ENCODE assay signal across 8 mouse cellular contexts in genomic region chr3:100488251-100489132, GRCm38 (mm10). TPM values are rescaled to one million over a fixed set of nuclear protein-coding genes. Genes with fewer than 3 reads are reported as not detected.
DNase-seq lines count a peak whose midpoint lies in the region; ATAC-seq and TF ChIP-seq lines count a peak whose summit lies in the region.

No protein-coding gene starts in this region.

- no peak for TF ChIP-seq CTCF in cerebellum, adult 2 months (IDR thresholded peaks at IDR 0.05; ENCODE audit: borderline replicate concordance, insufficient read depth, low read depth, low read length)
- no peak for TF ChIP-seq CTCF in spleen, adult 2 months (IDR thresholded peaks at IDR 0.05; ENCODE audit: extremely low read depth, insufficient read depth, insufficient read length, insufficient replicate concordance)

- DNase-seq in cerebellum, adult 2 months: peak; percentile 32 to 45
- DNase-seq in embryo, embryonic 10 days (ENCODE audit: low spot score): peak; percentile 55
- DNase-seq in gastrocnemius, postnatal 25 days: peak; percentile 73
- peak; percentile 50 to 51 for DNase-seq in spleen, adult 2 months (ENCODE audit: low read depth in 1 of 2, low spot score in 2 of 2)

- H3K4me3 ChIP-seq in cerebellum, adult 2 months (replicated peaks; ENCODE audit: insufficient read depth, low read depth, low read length): peak overlapping the region; percentile 53
- H3K4me3 ChIP-seq in limb, embryonic 12.5 days (replicated peaks): peak overlapping the region; percentile 66
- H3K4me3 ChIP-seq in midbrain, embryonic 12.5 days: peak overlapping the region; percentile 69
- peak overlapping the region; percentile 91 for H3K4me3 ChIP-seq in spleen, adult 2 months (ENCODE audit: extremely low read depth, insufficient read depth, insufficient read length)

- H3K36me3 ChIP-seq in limb, embryonic 12.5 days: no peaks in the 10 kb centered on the region
- no peaks in the 10 kb centered on the region for H3K36me3 ChIP-seq in midbrain, embryonic 12.5 days
- no peaks in the 10 kb centered on the region for H3K36me3 ChIP-seq in spleen, adult 2 months (ENCODE audit: control insufficient read depth, insufficient read depth, low read length)

- TF ChIP-seq POLR2A in cerebellum, adult 2 months (IDR thresholded peaks at IDR 0.05; ENCODE audit: borderline replicate concordance, insufficient read depth, low read length): no peak
- no peak for TF ChIP-seq POLR2A in spleen, adult 2 months (IDR thresholded peaks at IDR 0.05; ENCODE audit: low read depth, low read length)

- no peak overlapping the region for H3K27ac ChIP-seq in cerebellum, adult 2 months (ENCODE audit: insufficient read depth, low read length)
- H3K27ac ChIP-seq in limb, embryonic 12.5 days: no peak overlapping the region
- H3K27ac ChIP-seq in midbrain, embryonic 12.5 days (replicated peaks): no peak overlapping the region
- H3K27ac ChIP-seq in spleen, adult 2 months (ENCODE audit: insufficient read depth, low read length): peak overlapping the region; percentile 86

- H3K4me2 ChIP-seq in limb, embryonic 12.5 days: peak overlapping the region; percentile 99
- H3K4me2 ChIP-seq in midbrain, embryonic 12.5 days (replicated peaks): peak overlapping the region; percentile 99

- H3K27me3 ChIP-seq in cerebellum, adult 2 months (ENCODE audit: control insufficient read depth, insufficient read depth, low read length): no peaks in the 10 kb centered on the region; the same call in 1 of the 2 replicates
- peaks cover 52% of the 10 kb centered on the region for H3K27me3 ChIP-seq in limb, embryonic 12.5 days
- peaks cover 57% of the 10 kb centered on the region for H3K27me3 ChIP-seq in midbrain, embryonic 12.5 days
- peaks cover 2% of the 10 kb centered on the region; the same call in 1 of the 2 replicates for H3K27me3 ChIP-seq in spleen, adult 2 months (ENCODE audit: control insufficient read depth, insufficient read depth, low read length)

- WGBS in cerebellum, adult 2 months: under 1% methylated on average over 66 of the region's 66 CpGs
- WGBS in limb, embryonic 12.5 days: under 1% methylated on average over 66 of the region's 66 CpGs
- WGBS in midbrain, embryonic 12.5 days: under 1% methylated on average over 65 of the region's 66 CpGs
- WGBS in spleen, adult 2 months: under 1% methylated on average over 66 of the region's 66 CpGs

- peak overlapping the region; percentile 67 for H3K9ac ChIP-seq in limb, embryonic 12.5 days (replicated peaks)
- H3K9ac ChIP-seq in midbrain, embryonic 12.5 days (replicated peaks): peak overlapping the region; percentile 59

- no peaks in the 10 kb centered on the region for H3K4me1 ChIP-seq in cerebellum, adult 2 months (ENCODE audit: control insufficient read depth, insufficient read depth, low read length)
- H3K4me1 ChIP-seq in limb, embryonic 12.5 days (replicated peaks): peaks cover 16% of the 10 kb centered on the region
- H3K4me1 ChIP-seq in midbrain, embryonic 12.5 days: peaks cover 17% of the 10 kb centered on the region
- no peaks in the 10 kb centered on the region; the same call in 1 of the 2 replicates for H3K4me1 ChIP-seq in spleen, adult 2 months (ENCODE audit: control insufficient read depth, insufficient read depth, insufficient read length)

- ATAC-seq in cerebellum, adult (ENCODE audit: insufficient number of reproducible peaks, low FRiP score, low TSS enrichment): no peak; the same call in 1 of the 2 replicates
- ATAC-seq in inflammation-experienced regulatory T-cells, adult 6 months: peak; percentile 60
- ATAC-seq in limb, embryonic 12.5 days (ENCODE audit: insufficient number of reproducible peaks, insufficient read depth, low FRiP score, low TSS enrichment, low read depth): no peak
- peak; percentile 50 for ATAC-seq in midbrain, embryonic 12.5 days (ENCODE audit: low FRiP score, low read depth)

- no peaks in the 10 kb centered on the region for H3K9me3 ChIP-seq in limb, embryonic 12.5 days
- no peaks in the 10 kb centered on the region for H3K9me3 ChIP-seq in midbrain, embryonic 12.5 days

RNA-seq across cellular contexts. Expression of gene Tent5c, which starts 0.6 kb away (rescaled TPM):
- 0.81 and 0.88 TPM in 2 replicates for polyA plus RNA-seq in cerebellum, adult 2 months (2012; rRNA removed)
- total RNA-seq in gastrocnemius, postnatal 25 days (2021): 1 to 10 TPM; 3.3 to 6.1 TPM
- 10 to 100 TPM; 17.9 to 43.9 (median 38.3) TPM for polyA plus RNA-seq in inflammation-experienced regulatory T-cells, adult 6 months (2017; shearing (Covaris generic))
- 6.0 and 6.9 TPM in 2 replicates for polyA plus RNA-seq in limb, embryonic 12.5 days (2016; fragmentation: Nextera tagmentation; extraction: Ambion mirVana)
- 8.0 and 9.1 TPM in 2 replicates for polyA plus RNA-seq in midbrain, embryonic 12.5 days (2016; fragmentation: Nextera tagmentation; extraction: Ambion mirVana)
- 30.8 and 55.0 TPM in 2 replicates for polyA plus RNA-seq in spleen, adult 2 months (2012; rRNA removed)

Comparison
In these comparisons a context has a peak if more than half of its experiments do, and no peak if none do; other contexts are left out.
1. ATAC-seq: peak in inflammation-experienced regulatory T-cells, adult 6 months (single experiment) and midbrain, embryonic 12.5 days (single experiment); none in cerebellum, adult (single experiment) and limb, embryonic 12.5 days (single experiment).
2. Peak in every context shown above with its lines, with median percentiles within 50 percentile points of each other: DNase-seq and H3K4me3 ChIP-seq.